Mouse (Mus musculus) bone marrow, adult 2 months (tissue): ENCODE data around the gene Lamc1.

Experiments used
- CTCF ChIP-seq: fragments of 200-500 bp; IDR thresholded peaks from 2 replicates; pipeline ENCODE4 v1.5.1; 2011; ENCODE audit warnings: low read length, control low read depth; ENCODE audit not compliant: control insufficient read depth, insufficient read depth
- POLR2A ChIP-seq: fragments of 200-500 bp; IDR thresholded peaks from 2 replicates; pipeline ENCODE4 v1.6.1; 2011; ENCODE audit warnings: low read depth, mild to moderate bottlenecking, control low read depth, low read length, borderline replicate concordance; ENCODE audit not compliant: control insufficient read depth

DNA sequence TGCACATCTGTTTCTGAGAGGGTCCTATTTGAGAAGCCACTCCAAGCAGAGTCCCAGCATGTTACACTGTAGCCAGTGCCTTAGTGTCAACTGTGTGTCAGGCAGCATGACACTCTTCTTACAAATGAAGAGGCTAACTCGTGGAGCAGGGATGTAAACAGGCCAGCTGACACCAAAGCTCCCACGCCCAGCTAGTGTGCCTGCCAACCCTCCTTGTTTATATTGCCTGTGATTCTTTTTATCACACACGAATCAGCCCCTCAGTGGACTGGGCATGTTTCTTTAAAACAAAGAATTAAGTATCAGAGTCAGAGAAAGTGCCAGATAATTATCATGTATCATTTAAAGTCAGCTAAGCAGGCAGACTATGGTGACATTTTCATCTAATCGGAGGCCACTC is 104.7 kb downstream of the Lamc1 start:
- TF ChIP-seq CTCF (no peak), POLR2A (no peak)
